ENCODE assay signal across 1 mouse cellular context in the genomic region with DNA sequence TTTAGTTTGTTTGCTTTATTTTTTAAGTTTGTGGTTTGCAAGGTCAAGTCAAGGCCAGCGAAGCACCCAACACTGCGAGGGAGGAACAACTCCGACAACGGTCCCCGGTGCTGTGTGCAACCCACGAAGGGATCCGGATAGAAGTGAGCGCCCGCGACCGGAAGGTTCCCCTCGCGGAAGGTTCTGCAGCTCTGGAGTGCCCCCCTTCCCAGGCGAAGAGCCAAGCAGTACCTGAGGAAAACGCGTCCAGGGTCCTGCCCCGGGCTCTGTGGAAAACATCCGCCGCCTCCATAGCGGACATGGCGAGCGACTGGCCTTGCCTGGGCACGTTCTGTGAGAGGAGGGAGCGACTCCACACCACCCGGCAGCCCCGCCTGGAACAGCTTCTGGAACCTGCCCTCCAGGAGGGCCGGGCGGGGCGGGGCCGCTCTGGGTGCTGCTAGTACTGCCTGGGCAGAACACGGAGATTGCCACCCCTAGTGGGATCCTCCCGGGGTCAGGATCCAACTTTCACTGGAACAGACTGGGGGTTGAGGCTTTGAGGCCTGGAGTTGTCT.
TF ChIP-seq lines count a peak whose summit lies in the region.

Cpped1 (minus strand) TSS at position 411 of the 557 bp plus-strand sequence.

TF ChIP-seq in CH12.LX, 34 proteins besides CTCF, POLR2A, EP300 and RAD21 (continued from another document):
- TF ChIP-seq MAX (IDR thresholded peaks at IDR 0.05; ENCODE audit: low read length) (0 out of 2 replicates have a peak, but pooled peaks have one; percentile 27), ETS1 (conservative IDR thresholded peaks at IDR 0.05; ENCODE audit: low read depth, low read length) (peak; percentile 11), SIN3A (IDR thresholded peaks at IDR 0.05; ENCODE audit: low read length) (peak; percentile 94), JUN (IDR thresholded peaks at IDR 0.05; ENCODE audit: insufficient read depth, low read depth, low read length) (no peak), BHLHE40 (IDR thresholded peaks at IDR 0.05; ENCODE audit: low read depth, low read length) (peak; percentile 67), RCOR1 (conservative IDR thresholded peaks at IDR 0.05; ENCODE audit: low read depth, low read length) (no peak; the same call in 1 of the 2 replicates), POLR2AphosphoS2 (IDR thresholded peaks at IDR 0.05; ENCODE audit: low read depth, low read length) (peak; percentile 68; the same call in 1 of the 2 replicates), USF1 (IDR thresholded peaks at IDR 0.05; ENCODE audit: low read depth, low read length) (no peak), KAT2A (IDR thresholded peaks at IDR 0.05; ENCODE audit: insufficient replicate concordance, low read length) (peak; percentile 63; the same call in 1 of the 2 replicates), CHD2 (IDR thresholded peaks at IDR 0.05; ENCODE audit: low read length) (peak; percentile 43; the same call in 1 of the 2 replicates), TBP (conservative IDR thresholded peaks at IDR 0.05; ENCODE audit: low read depth, low read length) (peak; percentile 86), ZKSCAN1 (IDR thresholded peaks at IDR 0.05; ENCODE audit: borderline replicate concordance, low read depth, low read length) (no peak), ELF1 (IDR thresholded peaks at IDR 0.05; ENCODE audit: low read depth, low read length) (peak; percentile 73), NELFE (IDR thresholded peaks at IDR 0.05; ENCODE audit: low read depth, low read length) (peak; percentile 87), MXI1 (IDR thresholded peaks at IDR 0.05; ENCODE audit: low read depth, low read length) (peak; percentile 86), HCFC1 (IDR thresholded peaks at IDR 0.05; ENCODE audit: low read depth, low read length) (peak; percentile 88), ZMIZ1 (IDR thresholded peaks at IDR 0.05; ENCODE audit: low read depth, low read length) (peak; percentile 82), MAZ (IDR thresholded peaks at IDR 0.05; ENCODE audit: low read depth, low read length) (peak; percentile 97), MEF2A (IDR thresholded peaks at IDR 0.05; ENCODE audit: borderline replicate concordance, low read depth, low read length) (peak; percentile 78)
